Mouse (Mus musculus): ENCODE data around the gene Fsd1. TPM values are rescaled to one million over a fixed set of nuclear protein-coding genes. Genes with fewer than 3 reads are reported as not detected.

Fsd1 gene
- total RNA-seq, 2 experiments from 2014 or later, result 0.74 TPM; not detected in 1

- no peak for DNase-seq
- intact Hi-C loops (cut with DNase I), result loop anchor here (2.0 kb wide), 1 partner anchor 34 kb away; the partner anchor contains the start of gene Ubxn6
These were observed 54.5 kb downstream of the Fsd1 start for GRCm38 (mm10) chr17:56040857-56041163.

Other genes starting within 250 kb of the Fsd1 start
- under 1 TPM; 0.41 to 0.55 TPM for gene Adgre4, start 236.5 kb upstream of the Fsd1 start, total RNA-seq (2021)
- gene Zfp119a, start 107.6 kb upstream of the Fsd1 start, total RNA-seq (2021), result 1 to 10 TPM; 3.4 to 4.3 TPM
- gene Zfp959, start 94.4 kb upstream of the Fsd1 start, total RNA-seq (2021), result 1 to 10 TPM; 4.6 to 5.3 TPM
- 1 to 10 TPM; 3.3 to 4.1 TPM for gene Zfp119b, start 37.0 kb upstream of the Fsd1 start, total RNA-seq (2021)
- under 1 TPM; 0.63 to 0.81 TPM for gene Ebi3, start 33.9 kb upstream of the Fsd1 start, total RNA-seq (2021)
- 10 to 100 TPM; 10.8 to 12.6 TPM for gene Yju2, start 27.4 kb upstream of the Fsd1 start, total RNA-seq (2021)
- gene Shd, start 16.0 kb upstream of the Fsd1 start, total RNA-seq (2021), result 1 to 10 TPM; 1.3 to 3.1 TPM
- 10 to 100 TPM; 15.9 to 17.9 TPM for gene Stap2, start 19.1 kb downstream of the Fsd1 start, total RNA-seq (2021)
- gene Mpnd, start 19.2 kb downstream of the Fsd1 start, total RNA-seq (2021), result 10 to 100 TPM; 44.1 to 49.9 TPM
- gene Sh3gl1, start 50.1 kb downstream of the Fsd1 start, total RNA-seq (2021), result 10 to 100 TPM; 23.0 to 24.1 TPM
- gene Chaf1a, start 53.9 kb downstream of the Fsd1 start, total RNA-seq (2021), result 1 to 10 TPM; 2.6 to 3.4 TPM
- 10 to 100 TPM; 46.9 to 50.5 TPM for gene Ubxn6, start 88.5 kb downstream of the Fsd1 start, total RNA-seq (2021)
- 10 to 100 TPM; 37.3 to 39.8 TPM for gene Hdgfl2, start 93.1 kb downstream of the Fsd1 start, total RNA-seq (2021)
- 100 to 1,000 TPM; 125 to 147 TPM for gene Plin4, start 123.3 kb downstream of the Fsd1 start, total RNA-seq (2021)
- gene Plin5, start 131.1 kb downstream of the Fsd1 start, total RNA-seq (2021), result 100 to 1,000 TPM; 154 to 166 TPM
- 10 to 100 TPM; 36.7 to 45.8 TPM for gene Lrg1, start 135.5 kb downstream of the Fsd1 start, total RNA-seq (2021)
- 10 to 100 TPM; 14.5 to 14.7 TPM for gene Sema6b, start 153.8 kb downstream of the Fsd1 start, total RNA-seq (2021)
- gene Tnfaip8l1, start 176.0 kb downstream of the Fsd1 start, total RNA-seq (2021), result 1 to 10 TPM; 3.5 to 5.1 TPM
- 10 to 100 TPM; 33.2 to 34.6 TPM for gene Mydgf, start 197.4 kb downstream of the Fsd1 start, total RNA-seq (2021)
- gene Dpp9, start 232.4 kb downstream of the Fsd1 start, total RNA-seq (2021), result 10 to 100 TPM; 32.8 to 36.6 TPM